Mouse (Mus musculus): ENCODE data around the gene Il2rb. TPM values are rescaled to one million over a fixed set of nuclear protein-coding genes. Genes with fewer than 3 reads are reported as not detected.

Il2rb gene
- not detected in 2 replicates for polyA plus RNA-seq (2014; fragmentation: Nextera tagmentation; extraction: Ambion mirVana)

GRCm38 (mm10) chr15:78494968-78495406 is at the start of gene Il2rb:
Gene Il2rb, minus strand, starts transcription at chr15:78495271.
- no peak for ATAC-seq (ENCODE audit: insufficient number of reproducible peaks, low FRiP score, low TSS enrichment, low read depth)

GRCm38 (mm10) chr15:78544561-78545001 is 49.5 kb upstream of the Il2rb start, which contains the start of gene Sstr3:
Gene Sstr3, minus strand, starts transcription at chr15:78544685.
- 15% methylated on average over 12 of the region's 14 CpGs for WGBS
- Histone ChIP-seq H3K27ac (replicated peaks; ENCODE audit: low read depth, low read length) (no peak within 1 kb of the TSS), H3K4me1 (ENCODE audit: control insufficient read depth, insufficient read depth, low read length) (no peaks in the 10 kb centered on the region), H3K9me3 (ENCODE audit: control insufficient read depth, low read length) (no peaks in the 10 kb centered on the region), H3K36me3 (ENCODE audit: control insufficient read depth, insufficient read depth, low read length) (no peaks in the 10 kb centered on the region), H3K4me3 (ENCODE audit: low read depth, low read length) (no peak within 1 kb of the TSS), H3K9ac (ENCODE audit: low read length) (no peak within 1 kb of the TSS), H3K27me3 (ENCODE audit: control insufficient read depth, insufficient read depth, low read length) (0 out of 2 replicates have a peak, but pooled peaks cover 7% of the 10 kb centered on the region), H3K4me2 (ENCODE audit: low read depth, severe bottlenecking) (no peak within 1 kb of the TSS)
- ATAC-seq (ENCODE audit: insufficient number of reproducible peaks, low FRiP score, low TSS enrichment, low read depth), result no peak
- DNase-seq (ENCODE audit: low spot score), result no peak

More at GRCm38 (mm10) chr15:78494968-78495406, at the start of gene Il2rb:
- no peak for DNase-seq (ENCODE audit: low spot score)
- H3K36me3 ChIP-seq (ENCODE audit: control insufficient read depth, insufficient read depth, low read length), result no peaks in the 10 kb centered on the region
- 0 out of 2 replicates have a peak, but pooled peaks cover 3% of the 10 kb centered on the region for H3K4me1 ChIP-seq (ENCODE audit: control insufficient read depth, insufficient read depth, low read length)
- H3K9ac ChIP-seq (ENCODE audit: low read length), result no peak within 1 kb of the TSS
- H3K4me3 ChIP-seq (ENCODE audit: low read depth, low read length), result no peak within 1 kb of the TSS
- 89% methylated on average over 11 of the region's 11 CpGs for WGBS
- H3K9me3 ChIP-seq (ENCODE audit: control insufficient read depth, low read length), result no peaks in the 10 kb centered on the region
- H3K4me2 ChIP-seq (ENCODE audit: low read depth, severe bottlenecking), result no peak within 1 kb of the TSS
- no peak within 1 kb of the TSS for H3K27ac ChIP-seq (replicated peaks; ENCODE audit: low read depth, low read length)
- H3K27me3 ChIP-seq (ENCODE audit: control insufficient read depth, insufficient read depth, low read length), result no peaks in the 10 kb centered on the region

GRCm38 (mm10) chr15:78544041-78544440 is 49.0 kb upstream of the Il2rb start:
- 82% methylated on average over 15 of the region's 15 CpGs for WGBS
- Histone ChIP-seq H3K4me3 (ENCODE audit: low read depth, low read length) (no peak overlapping the region), H3K4me1 (ENCODE audit: control insufficient read depth, insufficient read depth, low read length) (no peaks in the 10 kb centered on the region), H3K4me2 (ENCODE audit: low read depth, severe bottlenecking) (no peak overlapping the region), H3K9ac (ENCODE audit: low read length) (no peak overlapping the region), H3K36me3 (ENCODE audit: control insufficient read depth, insufficient read depth, low read length) (no peaks in the 10 kb centered on the region), H3K9me3 (ENCODE audit: control insufficient read depth, low read length) (no peaks in the 10 kb centered on the region), H3K27ac (replicated peaks; ENCODE audit: low read depth, low read length) (no peak overlapping the region), H3K27me3 (ENCODE audit: control insufficient read depth, insufficient read depth, low read length) (0 out of 2 replicates have a peak, but pooled peaks cover 7% of the 10 kb centered on the region)
- ATAC-seq (ENCODE audit: insufficient number of reproducible peaks, low FRiP score, low TSS enrichment, low read depth) (no peak), DNase-seq (ENCODE audit: low spot score) (no peak)

- H3K27ac ChIP-seq (replicated peaks; ENCODE audit: low read depth, low read length), result no peak overlapping the region
- no peak overlapping the region for H3K4me2 ChIP-seq (ENCODE audit: low read depth, severe bottlenecking)
- H3K4me1 ChIP-seq (ENCODE audit: control insufficient read depth, insufficient read depth, low read length), result no peaks in the 10 kb centered on the region
- H3K9me3 ChIP-seq (ENCODE audit: control insufficient read depth, low read length), result no peaks in the 10 kb centered on the region
- WGBS, result 76% methylated on average over 7 of the region's 7 CpGs
- DNase-seq (ENCODE audit: low spot score) (no peak), ATAC-seq (ENCODE audit: insufficient number of reproducible peaks, low FRiP score, low TSS enrichment, low read depth) (no peak)
- 0 out of 2 replicates have a peak, but pooled peaks cover 7% of the 10 kb centered on the region for H3K27me3 ChIP-seq (ENCODE audit: control insufficient read depth, insufficient read depth, low read length)
- no peaks in the 10 kb centered on the region for H3K36me3 ChIP-seq (ENCODE audit: control insufficient read depth, insufficient read depth, low read length)
- H3K9ac ChIP-seq (ENCODE audit: low read length), result no peak overlapping the region
- H3K4me3 ChIP-seq (ENCODE audit: low read depth, low read length), result no peak overlapping the region
These were observed 47.8 kb upstream of the Il2rb start for GRCm38 (mm10) chr15:78542767-78543303.

- H3K27ac ChIP-seq (replicated peaks; ENCODE audit: low read depth, low read length), result no peak overlapping the region
- no peak overlapping the region for H3K9ac ChIP-seq (ENCODE audit: low read length)
- ATAC-seq (ENCODE audit: insufficient number of reproducible peaks, low FRiP score, low TSS enrichment, low read depth) (no peak), DNase-seq (ENCODE audit: low spot score) (no peak)
- WGBS, result 79% methylated on average over 3 of the region's 3 CpGs
- no peak overlapping the region for H3K4me2 ChIP-seq (ENCODE audit: low read depth, severe bottlenecking)
- no peaks in the 10 kb centered on the region for H3K36me3 ChIP-seq (ENCODE audit: control insufficient read depth, insufficient read depth, low read length)
- H3K4me1 ChIP-seq (ENCODE audit: control insufficient read depth, insufficient read depth, low read length), result no peaks in the 10 kb centered on the region
- no peak overlapping the region for H3K4me3 ChIP-seq (ENCODE audit: low read depth, low read length)
- 0 out of 2 replicates have a peak, but pooled peaks cover 7% of the 10 kb centered on the region for H3K27me3 ChIP-seq (ENCODE audit: control insufficient read depth, insufficient read depth, low read length)
- H3K9me3 ChIP-seq (ENCODE audit: control insufficient read depth, low read length), result no peaks in the 10 kb centered on the region
These were observed 47.2 kb upstream of the Il2rb start for GRCm38 (mm10) chr15:78542098-78542766.

GRCm38 (mm10) chr15:78541606-78542005 is 46.5 kb upstream of the Il2rb start:
- Histone ChIP-seq H3K4me2 (ENCODE audit: low read depth, severe bottlenecking) (no peak overlapping the region), H3K4me3 (ENCODE audit: low read depth, low read length) (no peak overlapping the region), H3K9me3 (ENCODE audit: control insufficient read depth, low read length) (no peaks in the 10 kb centered on the region), H3K9ac (ENCODE audit: low read length) (no peak overlapping the region), H3K27ac (replicated peaks; ENCODE audit: low read depth, low read length) (no peak overlapping the region), H3K4me1 (ENCODE audit: control insufficient read depth, insufficient read depth, low read length) (no peaks in the 10 kb centered on the region), H3K27me3 (ENCODE audit: control insufficient read depth, insufficient read depth, low read length) (0 out of 2 replicates have a peak, but pooled peaks cover 7% of the 10 kb centered on the region), H3K36me3 (ENCODE audit: control insufficient read depth, insufficient read depth, low read length) (no peaks in the 10 kb centered on the region)
- DNase-seq (ENCODE audit: low spot score), result no peak
- no peak for ATAC-seq (ENCODE audit: insufficient number of reproducible peaks, low FRiP score, low TSS enrichment, low read depth)
- 83% methylated on average over 3 of the region's 3 CpGs for WGBS

GRCm38 (mm10) chr15:78541036-78541435 is 46.0 kb upstream of the Il2rb start:
- 84% methylated on average over 3 of the region's 3 CpGs for WGBS

GRCm38 (mm10) chr15:78535723-78536421 is 40.8 kb upstream of the Il2rb start:
- DNase-seq (ENCODE audit: low spot score), result no peak
- H3K36me3 ChIP-seq (ENCODE audit: control insufficient read depth, insufficient read depth, low read length), result no peaks in the 10 kb centered on the region
- H3K27me3 ChIP-seq (ENCODE audit: control insufficient read depth, insufficient read depth, low read length), result 0 out of 2 replicates have a peak, but pooled peaks cover 1% of the 10 kb centered on the region
- H3K27ac ChIP-seq (replicated peaks; ENCODE audit: low read depth, low read length), result no peak overlapping the region
- H3K9ac ChIP-seq (ENCODE audit: low read length), result no peak overlapping the region
- no peak overlapping the region for H3K4me2 ChIP-seq (ENCODE audit: low read depth, severe bottlenecking)
- H3K4me1 ChIP-seq (ENCODE audit: control insufficient read depth, insufficient read depth, low read length), result peaks cover 8% of the 10 kb centered on the region
- ATAC-seq (ENCODE audit: insufficient number of reproducible peaks, low FRiP score, low TSS enrichment, low read depth), result no peak
- no peaks in the 10 kb centered on the region for H3K9me3 ChIP-seq (ENCODE audit: control insufficient read depth, low read length)
- H3K4me3 ChIP-seq (ENCODE audit: low read depth, low read length), result no peak overlapping the region
- 67% methylated on average over 10 of the region's 10 CpGs for WGBS

More at GRCm38 (mm10) chr15:78541036-78541435, 46.0 kb upstream of the Il2rb start:
- DNase-seq (ENCODE audit: low spot score) (no peak), ATAC-seq (ENCODE audit: insufficient number of reproducible peaks, low FRiP score, low TSS enrichment, low read depth) (no peak)
- Histone ChIP-seq H3K4me3 (ENCODE audit: low read depth, low read length) (no peak overlapping the region), H3K27me3 (ENCODE audit: control insufficient read depth, insufficient read depth, low read length) (0 out of 2 replicates have a peak, but pooled peaks cover 7% of the 10 kb centered on the region), H3K9ac (ENCODE audit: low read length) (no peak overlapping the region), H3K9me3 (ENCODE audit: control insufficient read depth, low read length) (no peaks in the 10 kb centered on the region), H3K36me3 (ENCODE audit: control insufficient read depth, insufficient read depth, low read length) (no peaks in the 10 kb centered on the region), H3K4me1 (ENCODE audit: control insufficient read depth, insufficient read depth, low read length) (no peaks in the 10 kb centered on the region), H3K27ac (replicated peaks; ENCODE audit: low read depth, low read length) (no peak overlapping the region), H3K4me2 (ENCODE audit: low read depth, severe bottlenecking) (no peak overlapping the region)

All from limb, embryonic 11.5 days (tissue).